Mouse (Mus musculus) ES-Bruce4 (cell line): ENCODE results near the gene Pnmal1.

Experiments
- CTCF ChIP-seq: IDR thresholded peaks from one replicate; pipeline ENCODE4 v1.8.1; 2011; ENCODE audit warnings: low read depth, low read length
- EP300 ChIP-seq: IDR thresholded peaks from 2 replicates; pipeline ENCODE4 v1.6.1; 2011; ENCODE audit warnings: low read depth, low read length; ENCODE audit not compliant: insufficient read depth
- POLR2A ChIP-seq: IDR thresholded peaks from one replicate; pipeline ENCODE4 v1.8.1; 2011; ENCODE audit warnings: low read length; ENCODE audit not compliant: insufficient read depth

- TF ChIP-seq CTCF: no peak
- TF ChIP-seq EP300: no peak
- no peak for TF ChIP-seq POLR2A
Observed at GRCm38 (mm10) chr7:16922360-16922973, 37.0 kb upstream of the Pnmal1 start.
